Mouse (Mus musculus) embryo, embryonic 11 days (tissue): ENCODE data around the gene Slc12a7.
"Not testable (repeated sequence)": the region's sequence is repeated elsewhere in the genome, so short reads cannot be mapped to it uniquely, and the experiment has no call there.

Experiments
- DNase-seq: peaks from one replicate; pipeline ENCODE4 v3.0.0-alpha.2; 2015

Gene Slc12a7

GRCm38 (mm10) chr13:73720241-73720640 lies 12.7 kb upstream of the Slc12a7 start:
- no peak for DNase-seq

- DNase-seq, result peak; percentile 56
These were observed 9.7 kb upstream of the Slc12a7 start for GRCm38 (mm10) chr13:73723081-73723668.

GRCm38 (mm10) chr13:73725315-73725714 lies 7.6 kb upstream of the Slc12a7 start:
- no peak for DNase-seq

- DNase-seq, result no peak
These were observed 5.3 kb upstream of the Slc12a7 start for GRCm38 (mm10) chr13:73727621-73728025.

- no peak for DNase-seq
These were observed 4.3 kb upstream of the Slc12a7 start for GRCm38 (mm10) chr13:73728633-73729032.

GRCm38 (mm10) chr13:73730913-73731312 lies 2.0 kb upstream of the Slc12a7 start:
- DNase-seq, result no peak

- DNase-seq, result no peak
These were observed 659 bp upstream of the Slc12a7 start for GRCm38 (mm10) chr13:73732235-73732634.

GRCm38 (mm10) chr13:73734379-73734778 lies 1.5 kb downstream of the Slc12a7 start:
- no peak for DNase-seq

- DNase-seq, result no peak
These were observed 2.4 kb downstream of the Slc12a7 start for GRCm38 (mm10) chr13:73735270-73735669.

- DNase-seq, result no peak
These were observed 3.0 kb downstream of the Slc12a7 start for GRCm38 (mm10) chr13:73735928-73736327.

- no peak for DNase-seq
These were observed 4.0 kb downstream of the Slc12a7 start for GRCm38 (mm10) chr13:73736943-73737342.

GRCm38 (mm10) chr13:73740399-73740944 lies 7.6 kb downstream of the Slc12a7 start:
- not testable (repeated sequence) for DNase-seq

- DNase-seq, result no peak
These were observed 10.1 kb downstream of the Slc12a7 start for GRCm38 (mm10) chr13:73742944-73743343.

GRCm38 (mm10) chr13:73743662-73744061 lies 10.8 kb downstream of the Slc12a7 start:
- DNase-seq, result no peak

GRCm38 (mm10) chr13:73748663-73749440 lies 16.0 kb downstream of the Slc12a7 start:
- no peak for DNase-seq

- DNase-seq, result no peak
These were observed 17.5 kb downstream of the Slc12a7 start for GRCm38 (mm10) chr13:73750435-73750834.

GRCm38 (mm10) chr13:73751284-73751683 lies 18.4 kb downstream of the Slc12a7 start:
- no peak for DNase-seq

- DNase-seq, result no peak
These were observed 22.9 kb downstream of the Slc12a7 start for GRCm38 (mm10) chr13:73755809-73756208.

GRCm38 (mm10) chr13:73756916-73757315 lies 24.0 kb downstream of the Slc12a7 start:
- DNase-seq, result no peak

GRCm38 (mm10) chr13:73757362-73757761 lies 24.5 kb downstream of the Slc12a7 start:
- DNase-seq, result no peak

- DNase-seq, result no peak
These were observed 26.7 kb downstream of the Slc12a7 start for GRCm38 (mm10) chr13:73759596-73759995.

- DNase-seq, result no peak
These were observed 27.2 kb downstream of the Slc12a7 start for GRCm38 (mm10) chr13:73760126-73760525.

GRCm38 (mm10) chr13:73762938-73763337 lies 30.0 kb downstream of the Slc12a7 start:
- no peak for DNase-seq
